Mouse (Mus musculus) hindbrain, embryonic 10.5 days (tissue): ENCODE measurements around the gene Adtrp. TPM values are rescaled to one million over a fixed set of nuclear protein-coding genes. Genes with fewer than 3 reads are reported as not detected.

Experiments used
- polyA plus RNA-seq: library from polyadenylated mRNA; unstranded; fragments of >200 nt; fragmentation: Nextera tagmentation; extraction: Ambion mirVana; gene quantifications from 2 replicates; pipeline ENCODE4 v1.2.1, GENCODE M21; 2016

Gene Adtrp
- polyA plus RNA-seq, 1 experiment from 2014 or later = not detected

Other genes starting within 250 kb of the Adtrp start
- 12.0 and 14.5 TPM in 2 replicates for gene Tmem170b, start 241.8 kb downstream of the Adtrp start, polyA plus RNA-seq
- gene Hivep1, start 204.3 kb upstream of the Adtrp start, polyA plus RNA-seq = 8.6 and 8.8 TPM in 2 replicates